Mouse (Mus musculus) limb, embryonic 15.5 days (tissue): ENCODE measurements around the gene Efcab14. TPM values are rescaled to one million over a fixed set of nuclear protein-coding genes. Genes with fewer than 3 reads are reported as not detected.

Experiments
- ATAC-seq: fragments of 200-750 bp; cut with Nextera tagmentation; 2 replicates; pipeline ENCODE4 v1.8.0; 2017; ENCODE audit warnings: low read depth, moderate TSS enrichment; ENCODE audit not compliant: insufficient number of reproducible peaks, low FRiP score, low TSS enrichment
- H3K27ac ChIP-seq: fragments of 300-500 bp; sonication (generic); 2 replicates; pipeline ENCODE4 v1.5.1; 2015; ENCODE audit warnings: moderate library complexity, mild to moderate bottlenecking, inconsistent platforms
- H3K27me3 ChIP-seq: fragments of 300-500 bp; sonication (generic); 2 replicates; pipeline ENCODE4 v1.6.1; 2015; ENCODE audit warnings: inconsistent platforms
- H3K36me3 ChIP-seq: fragments of 300-500 bp; sonication (generic); 2 replicates; pipeline ENCODE4 v1.6.1; 2015; ENCODE audit warnings: inconsistent platforms
- H3K4me1 ChIP-seq: fragments of 300-500 bp; sonication (generic); 2 replicates; pipeline ENCODE4 v1.6.1; 2015; ENCODE audit warnings: inconsistent platforms
- H3K4me2 ChIP-seq: fragments of 300-500 bp; sonication (generic); 2 replicates; pipeline ENCODE4 v1.6.1; 2015; ENCODE audit warnings: mild to moderate bottlenecking, inconsistent platforms
- H3K4me3 ChIP-seq: fragments of 300-500 bp; sonication (generic); 2 replicates; pipeline ENCODE4 v1.5.1; 2015; ENCODE audit warnings: mild to moderate bottlenecking, inconsistent platforms
- H3K9ac ChIP-seq: fragments of 300-500 bp; sonication (generic); 2 replicates; pipeline ENCODE4 v1.6.1; 2015; ENCODE audit warnings: inconsistent platforms
- H3K9me3 ChIP-seq: fragments of 300-500 bp; sonication (generic); 2 replicates; pipeline ENCODE4 v1.6.1; 2016; ENCODE audit warnings: inconsistent platforms
- WGBS: fragments of 180-500 bp; shearing (Covaris S2); methylation state at CpG from one replicate; pipeline ENCODE4 v1.1.7; 2015; 5-methylcytosine and 5-hydroxymethylcytosine counted together
- polyA plus RNA-seq: library from polyadenylated mRNA; unstranded; fragments of >200 nt; fragmentation: Nextera tagmentation; extraction: Ambion mirVana; gene quantifications from 2 replicates; pipeline ENCODE4 v1.2.1, GENCODE M21; 2015

The Efcab14 gene
- polyA plus RNA-seq, 1 experiment from 2014 or later = 34.1 TPM

GRCm38 (mm10) chr4:115824178-115824577, 86.6 kb downstream of the Efcab14 start:
- Histone ChIP-seq H3K9ac (no peak overlapping the region), H3K4me1 (peaks cover 16% of the 10 kb centered on the region), H3K9me3 (no peaks in the 10 kb centered on the region), H3K36me3 (no peaks in the 10 kb centered on the region), H3K27ac (no peak overlapping the region), H3K27me3 (no peaks in the 10 kb centered on the region), H3K4me2 (no peak overlapping the region), H3K4me3 (no peak overlapping the region)
- no peak for ATAC-seq
- 66% methylated on average over 2 of the region's 2 CpGs for WGBS

DNA sequence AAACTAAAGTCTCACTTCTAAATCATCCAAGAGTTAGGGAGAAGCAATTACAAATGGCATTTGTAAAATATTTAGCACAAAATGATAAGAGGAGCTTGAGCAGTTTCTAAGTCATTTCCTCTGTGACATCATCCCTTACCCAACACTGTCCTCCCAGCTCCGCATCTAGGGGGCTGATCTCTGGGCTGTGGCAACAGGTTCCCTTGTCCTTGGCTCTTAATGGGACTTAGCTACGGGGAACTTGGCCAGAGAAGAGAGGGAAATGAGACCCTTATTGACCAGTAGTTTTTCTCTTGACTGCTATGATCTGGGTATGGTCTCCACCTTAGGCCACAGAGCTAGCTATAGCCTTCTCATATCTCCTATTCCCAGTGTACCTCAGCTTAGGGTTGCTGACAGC, 87.7 kb downstream of the Efcab14 start:
- Histone ChIP-seq H3K27me3 (no peaks in the 10 kb centered on the region), H3K4me2 (no peak overlapping the region), H3K27ac (no peak overlapping the region), H3K36me3 (no peaks in the 10 kb centered on the region), H3K4me1 (peaks cover 16% of the 10 kb centered on the region), H3K9ac (no peak overlapping the region), H3K4me3 (no peak overlapping the region), H3K9me3 (no peaks in the 10 kb centered on the region)
- 70% methylated on average over 2 of the region's 2 CpGs for WGBS
- no peak for ATAC-seq

Other genes starting within 250 kb of the Efcab14 start
- gene Cyp4a14, start 241.6 kb upstream of the Efcab14 start, polyA plus RNA-seq = not detected in 2 replicates
- gene Cyp4a10, start 219.5 kb upstream of the Efcab14 start, polyA plus RNA-seq = not detected in 2 replicates
- gene Cyp4a31, start 174.1 kb upstream of the Efcab14 start, polyA plus RNA-seq = 0.07 TPM in 1 of 2 replicates, not detected in the other
- not detected in 2 replicates for gene Cyp4a32, start 136.8 kb upstream of the Efcab14 start, polyA plus RNA-seq
- gene Cyp4b1, start 90.0 kb upstream of the Efcab14 start, polyA plus RNA-seq = 1.8 and 2.1 TPM in 2 replicates
- gene Tex38, start 43.3 kb downstream of the Efcab14 start, polyA plus RNA-seq = 0.22 and 0.26 TPM in 2 replicates
- 44.1 and 50.6 TPM in 2 replicates for gene Atpaf1, start 47.1 kb downstream of the Efcab14 start, polyA plus RNA-seq
- 14.0 and 14.1 TPM in 2 replicates for gene Mob3c, start 90.3 kb downstream of the Efcab14 start, polyA plus RNA-seq
- gene Mknk1, start 101.5 kb downstream of the Efcab14 start, polyA plus RNA-seq = 31.8 and 32.7 TPM in 2 replicates
- not detected in 2 replicates for gene Kncn, start 146.7 kb downstream of the Efcab14 start, polyA plus RNA-seq
- not detected in 2 replicates for gene 6430628N08Rik, start 152.9 kb downstream of the Efcab14 start, polyA plus RNA-seq
- gene Dmbx1, start 202.2 kb downstream of the Efcab14 start, polyA plus RNA-seq = 0.04 TPM in 1 of 2 replicates, not detected in the other